Mouse (Mus musculus): Measurements from ENCODE around the gene Il4ra.

DNA sequence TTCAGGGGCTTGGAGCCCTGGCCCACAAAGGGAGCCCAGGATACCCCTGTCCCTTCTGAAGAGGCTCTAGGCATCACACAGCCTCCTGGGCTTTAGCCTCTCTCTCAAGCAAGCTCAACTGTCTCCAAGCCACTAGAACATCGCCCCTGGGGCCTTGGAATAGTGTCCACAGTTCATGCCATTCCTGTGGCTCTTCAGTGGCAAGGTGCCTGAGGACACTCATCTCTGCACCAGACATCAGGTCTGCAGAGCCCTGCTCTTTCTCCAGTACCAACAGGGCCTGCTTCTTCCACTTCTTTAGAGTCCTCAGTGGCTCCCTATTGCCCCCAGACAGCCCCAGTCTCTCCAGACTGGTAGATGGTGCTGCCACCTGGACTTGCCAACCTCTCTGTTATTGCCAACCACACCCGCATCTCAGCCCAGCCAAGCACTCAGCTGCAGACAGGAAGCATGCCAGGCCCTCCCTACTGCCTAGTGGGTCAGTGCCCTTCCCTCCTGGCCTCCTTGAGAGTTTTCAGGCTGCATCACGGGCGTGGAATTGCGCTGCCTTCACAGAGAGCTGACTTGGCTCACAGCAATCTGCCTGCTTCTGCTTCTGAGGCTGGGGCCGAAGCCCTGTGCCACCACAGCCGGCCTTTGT is 8.3 kb downstream of the Il4ra start:
- no peak for TF ChIP-seq CTCF (IDR thresholded peaks at IDR 0.05; ENCODE audit: low read depth)
- no peak for TF ChIP-seq EP300 (IDR thresholded peaks at IDR 0.05; ENCODE audit: low read depth)

Data from liver, embryonic 14.5 days (tissue).